Mouse (Mus musculus) heart, postnatal 0 days (tissue): ENCODE data around the gene Lcorl.

Source experiments
- CTCF ChIP-seq: IDR thresholded peaks from 2 replicates; pipeline ENCODE4 v1.5.1; 2016; ENCODE audit warnings: antibody characterized with exemption, control low read depth, low read depth
- EP300 ChIP-seq: IDR thresholded peaks from 2 replicates; pipeline ENCODE4 v1.6.1; 2016; ENCODE audit warnings: antibody characterized with exemption, low read depth

DNA sequence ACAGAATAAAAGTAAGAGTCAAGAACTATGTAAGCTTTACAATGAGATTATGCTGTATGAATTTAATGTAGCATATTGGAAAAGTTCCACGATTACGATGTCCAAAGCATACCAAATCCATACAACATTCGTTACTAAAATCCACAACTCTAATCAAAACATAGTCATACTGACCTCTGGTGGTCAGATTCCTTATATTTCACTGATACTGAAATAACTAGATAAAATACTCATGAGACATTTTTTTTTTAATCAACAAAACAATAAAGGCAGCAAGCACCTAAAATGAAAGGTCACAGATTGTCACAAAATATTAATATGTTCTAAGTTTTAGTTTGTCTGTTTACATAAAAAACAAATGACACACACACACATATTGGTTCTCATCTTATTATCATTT is 189.1 kb downstream of the Lcorl start:
- TF ChIP-seq CTCF: peak; percentile 44
- TF ChIP-seq EP300: no peak
